Comparison of ENCODE assay signal across 24 mouse cellular contexts in the genomic region with DNA sequence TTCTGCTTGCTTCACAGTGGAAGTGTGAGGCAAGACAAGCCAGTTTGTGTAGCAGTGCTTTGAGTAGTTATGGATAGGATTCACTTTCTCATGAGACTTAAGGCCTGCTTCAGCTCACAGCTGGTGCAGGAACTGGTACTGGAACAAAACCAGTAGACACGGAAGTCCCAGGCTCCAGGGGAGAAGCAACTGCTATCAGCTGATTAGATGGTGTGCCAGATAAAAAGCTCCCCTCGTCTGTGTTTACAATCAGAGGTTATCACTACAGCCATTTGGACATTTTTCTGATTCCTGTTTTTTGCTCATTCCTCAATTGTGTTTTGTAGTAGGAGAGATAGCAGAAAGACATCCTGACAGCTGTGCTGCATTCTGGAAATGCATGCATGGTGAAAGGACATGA. TPM values are rescaled to one million over a fixed set of nuclear protein-coding genes. Genes with fewer than 3 reads are reported as not detected.
"Had no signal": no experiment of that assay in that cellular context is flagged by ENCODE, and none has a peak within 500 bp of the region (broad histone marks: within the 10 kb centered on the region; RNA-seq: fewer than 3 reads in every experiment).

No protein-coding gene starts in this region.

- H3K4me2 ChIP-seq: intestine, embryonic 15.5 days; limb, embryonic 13.5 days; liver, embryonic 12.5 days; liver, embryonic 15.5 days; lung, embryonic 14.5 days; midbrain, embryonic 12.5 days; midbrain, embryonic 15.5 days; neural tube, embryonic 12.5 days; neural tube, embryonic 15.5 days had no signal

- H3K27ac ChIP-seq: intestine, embryonic 15.5 days; limb, embryonic 10.5 days; limb, embryonic 13.5 days; liver, embryonic 12.5 days; liver, embryonic 15.5 days; macrophage; midbrain, embryonic 12.5 days; midbrain, embryonic 15.5 days; neural tube, embryonic 12.5 days; neural tube, embryonic 15.5 days; stomach, postnatal 0 days had no signal

- H3K27me3 ChIP-seq: intestine, embryonic 15.5 days; limb, embryonic 13.5 days; liver, embryonic 12.5 days; liver, embryonic 15.5 days; neural tube, embryonic 12.5 days; neural tube, embryonic 15.5 days had no signal

- H3K4me1 ChIP-seq: intestine, embryonic 15.5 days; limb, embryonic 10.5 days; limb, embryonic 13.5 days; liver, embryonic 12.5 days; liver, embryonic 15.5 days; midbrain, embryonic 12.5 days; midbrain, embryonic 15.5 days; neural tube, embryonic 12.5 days; neural tube, embryonic 15.5 days had no signal

- ATAC-seq: intestine, embryonic 15.5 days; liver, embryonic 12.5 days; midbrain, embryonic 15.5 days had no signal

- DNase-seq: kidney, adult 18-20 months; kidney, adult 9 months; kidney, postnatal 14 days; kidney, postnatal 4 days; liver; lung, embryonic 14.5 days; right cerebral cortex, adult 18-20 months; right cerebral cortex, postnatal 14 days; right cerebral cortex, postnatal 4 days; thymus, adult 2 months; thymus, postnatal 14 days; thymus, postnatal 4 days had no signal

- H3K4me3 ChIP-seq: intestine, embryonic 15.5 days; limb, embryonic 10.5 days; limb, embryonic 13.5 days; liver, embryonic 12.5 days; liver, embryonic 15.5 days; midbrain, embryonic 12.5 days; midbrain, embryonic 15.5 days; neural tube, embryonic 12.5 days; neural tube, embryonic 15.5 days had no signal

- H3K36me3 ChIP-seq: intestine, embryonic 15.5 days; limb, embryonic 10.5 days; limb, embryonic 13.5 days; liver, embryonic 12.5 days; liver, embryonic 15.5 days; midbrain, embryonic 12.5 days; midbrain, embryonic 15.5 days; neural tube, embryonic 12.5 days; neural tube, embryonic 15.5 days had no signal

- H3K9me3 ChIP-seq: intestine, embryonic 15.5 days; limb, embryonic 10.5 days; liver, embryonic 12.5 days; liver, embryonic 15.5 days; midbrain, embryonic 12.5 days; midbrain, embryonic 15.5 days; neural tube, embryonic 12.5 days; neural tube, embryonic 15.5 days had no signal

- H3K9ac ChIP-seq: intestine, embryonic 15.5 days; limb, embryonic 13.5 days; liver, embryonic 12.5 days; liver, embryonic 15.5 days; lung, embryonic 14.5 days; midbrain, embryonic 12.5 days; midbrain, embryonic 15.5 days; neural tube, embryonic 12.5 days; neural tube, embryonic 15.5 days had no signal

RNA-seq across cellular contexts. Expression of a gene that starts 45.2 kb away (rescaled TPM):
- total RNA-seq: megakaryocyte, adult 5-6 weeks had no signal
- polyA plus RNA-seq: macrophage had no signal
